Mouse (Mus musculus) myocyte (in vitro differentiated cells): Measurements from ENCODE around the gene Gm47996.

Source experiments
- CEBPB ChIP-seq: IDR thresholded peaks from 2 replicates; pipeline ENCODE4 v1.6.1; 2011; ENCODE audit warnings: mild to moderate bottlenecking, moderate library complexity; ENCODE audit not compliant: poor library complexity, insufficient read depth, severe bottlenecking
- E2F4 ChIP-seq: IDR thresholded peaks from one replicate; pipeline ENCODE4 v1.6.1; 2011; ENCODE audit warnings: mild to moderate bottlenecking, control low read depth, moderate library complexity; ENCODE audit not compliant: insufficient read depth
- MAX ChIP-seq: IDR thresholded peaks from one replicate; pipeline ENCODE4 v1.6.1; 2011; ENCODE audit warnings: low read depth, mild to moderate bottlenecking, control low read depth
- MYOD1 ChIP-seq, 3 experiments: IDR thresholded peaks; one replicate each; pipeline ENCODE4 v1.6.1; 2011; ENCODE audit warnings: control low read depth in 2 of 3, low read depth in 2 of 3, mild to moderate bottlenecking in 2 of 3, moderate library complexity in 1 of 3; ENCODE audit not compliant: insufficient read length in 2 of 3, control insufficient read depth in 1 of 3
- MYOG ChIP-seq, 3 experiments: IDR thresholded peaks; one replicate each; pipeline ENCODE4 v1.6.1; 2011; ENCODE audit warnings: control low read depth in 2 of 3, low read depth in 2 of 3, mild to moderate bottlenecking in 2 of 3; ENCODE audit not compliant: insufficient read length in 2 of 3, control insufficient read depth in 1 of 3, insufficient read depth in 1 of 3
- POLR2A ChIP-seq: IDR thresholded peaks from one replicate; pipeline ENCODE4 v1.6.1; 2011; ENCODE audit warnings: low read depth, mild to moderate bottlenecking, control low read depth, moderate library complexity; ENCODE audit not compliant: insufficient read length
- POLR2AphosphoS2 ChIP-seq: IDR thresholded peaks from one replicate; pipeline ENCODE4 v1.6.1; 2011; ENCODE audit warnings: low read depth, control low read depth; ENCODE audit not compliant: insufficient read length
- REST ChIP-seq: IDR thresholded peaks from one replicate; pipeline ENCODE4 v1.6.1; 2011; ENCODE audit warnings: mild to moderate bottlenecking, control low read depth, moderate library complexity; ENCODE audit not compliant: insufficient read depth, insufficient read length
- SRF ChIP-seq: IDR thresholded peaks from one replicate; pipeline ENCODE4 v1.6.1; 2011; ENCODE audit warnings: low read depth; ENCODE audit not compliant: control insufficient read depth, insufficient read length
- TCF12 ChIP-seq: IDR thresholded peaks from one replicate; pipeline ENCODE4 v1.6.1; 2011; ENCODE audit warnings: mild to moderate bottlenecking, control low read depth; ENCODE audit not compliant: poor library complexity, insufficient read depth, severe bottlenecking
- TCF3 ChIP-seq: IDR thresholded peaks from one replicate; pipeline ENCODE4 v1.6.1; 2011; ENCODE audit warnings: low read depth, control low read depth; ENCODE audit not compliant: insufficient read length
- USF1 ChIP-seq: IDR thresholded peaks from one replicate; pipeline ENCODE4 v1.6.1; 2011; ENCODE audit warnings: low read depth, mild to moderate bottlenecking, control low read depth, moderate library complexity

GRCm38 (mm10) chr1:151245846-151246245 lies 35.9 kb downstream of the Gm47996 start:
- TF ChIP-seq POLR2A = no peak
- TF ChIP-seq USF1 = no peak
- TF ChIP-seq POLR2AphosphoS2 = no peak
- TF ChIP-seq MAX = no peak
- no peak for TF ChIP-seq TCF12
- no peak for TF ChIP-seq MYOD1 (IDR thresholded peaks at IDR 0.05; ENCODE audit: control insufficient read depth in 1 of 3, insufficient read length in 2 of 3, low read depth in 2 of 3)
- no peak for TF ChIP-seq CEBPB
- TF ChIP-seq REST = no peak
- TF ChIP-seq SRF = no peak
- no peak for TF ChIP-seq E2F4
- TF ChIP-seq MYOG (IDR thresholded peaks at IDR 0.05; ENCODE audit: control insufficient read depth in 1 of 3, insufficient read depth in 1 of 3, insufficient read length in 2 of 3, low read depth in 2 of 3) = no peak
- no peak for TF ChIP-seq TCF3
